Mouse (Mus musculus): ENCODE data around the gene Zfp422. TPM values are rescaled to one million over a fixed set of nuclear protein-coding genes. Genes with fewer than 3 reads are reported as not detected.

Zfp422 gene
- total RNA-seq (2023): 10 to 100 TPM; 12.6 to 13.6 TPM

GRCm38 (mm10) chr6:116628539-116629171 is at the start of gene Zfp422:
TSS of gene Zfp422 (minus strand) at chr6:116628999.

DNA sequence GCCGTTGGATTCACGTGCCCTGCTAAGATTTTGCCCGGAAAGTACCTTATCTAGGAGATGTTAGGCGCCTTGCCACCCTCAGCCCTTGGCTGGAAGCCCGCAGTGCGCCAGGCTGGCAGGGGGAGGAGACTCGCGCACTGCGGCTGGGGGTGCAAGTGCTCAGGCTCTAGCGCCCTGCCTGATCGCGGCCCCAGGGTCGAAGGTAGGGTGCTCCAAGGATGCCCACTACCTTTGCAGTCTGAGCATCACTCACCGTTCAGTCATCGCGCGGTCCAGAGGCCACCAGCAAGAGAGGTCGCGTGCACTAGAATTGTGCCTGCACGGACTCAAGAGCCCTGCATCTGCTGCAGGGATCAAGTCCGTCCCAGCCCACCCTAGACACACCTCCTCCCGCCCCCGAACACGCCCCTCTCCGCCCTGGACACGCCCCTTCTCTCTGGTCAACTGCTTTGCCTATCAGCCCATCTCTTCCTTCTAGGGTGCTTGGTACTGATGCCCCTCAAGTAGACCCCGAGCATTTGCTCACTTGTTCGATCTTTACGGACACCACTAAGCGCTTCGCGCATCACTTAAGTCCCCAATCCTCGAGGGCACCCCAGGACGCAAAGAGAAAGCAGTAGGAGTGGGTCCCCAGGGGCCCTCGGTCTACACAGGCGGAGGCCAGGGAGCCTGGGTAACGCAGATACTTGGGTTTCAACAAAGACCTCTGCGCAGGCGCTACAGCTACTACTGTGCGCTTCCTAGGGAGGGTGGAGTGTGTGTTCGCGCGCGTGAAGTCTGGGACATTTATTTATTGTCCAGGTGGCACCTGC is 44.9 kb upstream of the Zfp422 start, which contains the start of gene Rassf4:
Gene Rassf4, minus strand, starts transcription at position 482 of the 812 bp plus-strand sequence.

GRCm38 (mm10) chr6:116650406-116650805 is 21.6 kb upstream of the Zfp422 start, which contains the start of gene Depp1:
TSS of gene Depp1 (plus strand) at chr6:116650609.

GRCm38 (mm10) chr6:116584095-116584494 is 44.7 kb downstream of the Zfp422 start, which contains the start of gene Olfr215:
TSS of gene Olfr215 (minus strand) at chr6:116584195.

Other genes with a start within 250 kb of the Zfp422 start
- gene Alox5, start 167.8 kb downstream of the Zfp422 start, total RNA-seq (2023): 100 to 1,000 TPM; 239 to 243 TPM
- gene Olfr211, start 139.9 kb downstream of the Zfp422 start, total RNA-seq (2023): not detected
- under 1 TPM; 0.53 to 0.79 TPM for gene Olfr212, start 122.5 kb downstream of the Zfp422 start, total RNA-seq (2023)
- gene Olfr213, start 90.5 kb downstream of the Zfp422 start, total RNA-seq (2023): not detected
- 1 to 10 TPM; 2.0 to 2.6 TPM for gene Gm5580, start 77.9 kb downstream of the Zfp422 start, total RNA-seq (2023)
- not detected for gene Olfr214, start 74.8 kb downstream of the Zfp422 start, total RNA-seq (2023)
- gene Olfr215, start 44.8 kb downstream of the Zfp422 start, total RNA-seq (2023): not detected
- not detected for gene Depp1, start 21.6 kb upstream of the Zfp422 start, total RNA-seq (2023)
- 100 to 1,000 TPM in 1 of 2 experiments, 10 to 100 TPM in 1; 97.6 to 122 TPM for gene Rassf4, start 45.0 kb upstream of the Zfp422 start, total RNA-seq (2023)
- gene Tmem72, start 87.9 kb upstream of the Zfp422 start, total RNA-seq (2023): under 1 TPM; 0.24 to 0.26 TPM

Data from neutrophil, adult 83 days (primary cell).